Mouse (Mus musculus): ENCODE measurements around the gene Olfr340.
"Not testable (repeated sequence)": the region's sequence is repeated elsewhere in the genome, so short reads cannot be mapped to it uniquely, and the experiment has no call there.

DNA sequence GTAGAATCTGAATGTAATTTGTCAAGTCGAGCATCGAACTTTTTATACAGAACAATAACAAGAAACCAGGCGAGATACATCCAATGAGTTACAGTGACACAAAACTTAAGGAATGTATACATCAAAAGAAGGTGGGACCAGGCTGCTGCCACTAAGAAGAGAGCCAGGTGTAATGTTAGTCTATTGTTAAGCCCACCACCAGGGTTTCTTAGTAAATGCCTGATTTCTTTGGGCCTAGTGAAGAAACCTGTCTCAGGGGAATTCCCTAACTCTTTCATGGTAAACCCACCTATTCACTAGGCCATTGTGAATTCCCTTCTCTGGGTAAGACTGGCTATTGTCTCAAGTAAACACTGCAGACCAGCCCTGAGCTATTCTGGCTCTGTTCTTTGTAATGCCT is 37.2 kb upstream of the Olfr340 start:
- not testable (repeated sequence) for TF ChIP-seq EP300, CTCF (IDR thresholded peaks at IDR 0.05; ENCODE audit: low read depth)
